Mouse (Mus musculus) myocyte (in vitro differentiated cells): ENCODE data around the gene Sidt2. TPM values are rescaled to one million over a fixed set of nuclear protein-coding genes. Genes with fewer than 3 reads are reported as not detected.

Experiments used
- H3K27me3 ChIP-seq: one replicate; pipeline ENCODE4 v1.6.1; 2011; ENCODE audit not compliant: control insufficient read depth, insufficient read depth, insufficient read length
- H3K36me3 ChIP-seq: one replicate; pipeline ENCODE4 v1.6.1; 2011; ENCODE audit not compliant: control insufficient read depth, insufficient read depth
- H3K4me2 ChIP-seq: one replicate; pipeline ENCODE4 v1.6.1; 2011; ENCODE audit warnings: low read depth, control low read depth
- H3K4me3 ChIP-seq: one replicate; pipeline ENCODE4 v1.5.1; 2011; ENCODE audit warnings: mild to moderate bottlenecking, control low read depth, moderate library complexity
- H3K79me2 ChIP-seq: one replicate; pipeline ENCODE4 v1.6.1; 2011; ENCODE audit not compliant: control insufficient read depth, insufficient read depth
- H3ac ChIP-seq: one replicate; pipeline ENCODE4 v1.6.1; 2011; ENCODE audit not compliant: control insufficient read depth, insufficient read length
- CEBPB ChIP-seq: IDR thresholded peaks from 2 replicates; pipeline ENCODE4 v1.6.1; 2011; ENCODE audit warnings: mild to moderate bottlenecking, moderate library complexity; ENCODE audit not compliant: poor library complexity, insufficient read depth, severe bottlenecking
- E2F4 ChIP-seq: IDR thresholded peaks from one replicate; pipeline ENCODE4 v1.6.1; 2011; ENCODE audit warnings: mild to moderate bottlenecking, control low read depth, moderate library complexity; ENCODE audit not compliant: insufficient read depth
- MAX ChIP-seq: IDR thresholded peaks from one replicate; pipeline ENCODE4 v1.6.1; 2011; ENCODE audit warnings: low read depth, mild to moderate bottlenecking, control low read depth
- MYOD1 ChIP-seq, 3 experiments: IDR thresholded peaks; one replicate each; pipeline ENCODE4 v1.6.1; 2011; ENCODE audit warnings: control low read depth in 2 of 3, low read depth in 2 of 3, mild to moderate bottlenecking in 2 of 3, moderate library complexity in 1 of 3; ENCODE audit not compliant: insufficient read length in 2 of 3, control insufficient read depth in 1 of 3
- MYOG ChIP-seq, 3 experiments: IDR thresholded peaks; one replicate each; pipeline ENCODE4 v1.6.1; 2011; ENCODE audit warnings: control low read depth in 2 of 3, low read depth in 2 of 3, mild to moderate bottlenecking in 2 of 3; ENCODE audit not compliant: insufficient read length in 2 of 3, control insufficient read depth in 1 of 3, insufficient read depth in 1 of 3
- POLR2A ChIP-seq: IDR thresholded peaks from one replicate; pipeline ENCODE4 v1.6.1; 2011; ENCODE audit warnings: low read depth, mild to moderate bottlenecking, control low read depth, moderate library complexity; ENCODE audit not compliant: insufficient read length
- POLR2AphosphoS2 ChIP-seq: IDR thresholded peaks from one replicate; pipeline ENCODE4 v1.6.1; 2011; ENCODE audit warnings: low read depth, control low read depth; ENCODE audit not compliant: insufficient read length
- REST ChIP-seq: IDR thresholded peaks from one replicate; pipeline ENCODE4 v1.6.1; 2011; ENCODE audit warnings: mild to moderate bottlenecking, control low read depth, moderate library complexity; ENCODE audit not compliant: insufficient read depth, insufficient read length
- SRF ChIP-seq: IDR thresholded peaks from one replicate; pipeline ENCODE4 v1.6.1; 2011; ENCODE audit warnings: low read depth; ENCODE audit not compliant: control insufficient read depth, insufficient read length
- TCF12 ChIP-seq: IDR thresholded peaks from one replicate; pipeline ENCODE4 v1.6.1; 2011; ENCODE audit warnings: mild to moderate bottlenecking, control low read depth; ENCODE audit not compliant: poor library complexity, insufficient read depth, severe bottlenecking
- TCF3 ChIP-seq: IDR thresholded peaks from one replicate; pipeline ENCODE4 v1.6.1; 2011; ENCODE audit warnings: low read depth, control low read depth; ENCODE audit not compliant: insufficient read length
- USF1 ChIP-seq: IDR thresholded peaks from one replicate; pipeline ENCODE4 v1.6.1; 2011; ENCODE audit warnings: low read depth, mild to moderate bottlenecking, control low read depth, moderate library complexity
- polyA plus RNA-seq: library from polyadenylated mRNA; unstranded; fragments of >200 nt; fragmentation: generic; extraction: Trizol; gene quantifications from one replicate; pipeline ENCODE4 v1.2.1, GENCODE M21; 2012; ENCODE audit warnings: missing spikeins

Sidt2 gene
- polyA plus RNA-seq, 1 experiment: 59.9 TPM

DNA sequence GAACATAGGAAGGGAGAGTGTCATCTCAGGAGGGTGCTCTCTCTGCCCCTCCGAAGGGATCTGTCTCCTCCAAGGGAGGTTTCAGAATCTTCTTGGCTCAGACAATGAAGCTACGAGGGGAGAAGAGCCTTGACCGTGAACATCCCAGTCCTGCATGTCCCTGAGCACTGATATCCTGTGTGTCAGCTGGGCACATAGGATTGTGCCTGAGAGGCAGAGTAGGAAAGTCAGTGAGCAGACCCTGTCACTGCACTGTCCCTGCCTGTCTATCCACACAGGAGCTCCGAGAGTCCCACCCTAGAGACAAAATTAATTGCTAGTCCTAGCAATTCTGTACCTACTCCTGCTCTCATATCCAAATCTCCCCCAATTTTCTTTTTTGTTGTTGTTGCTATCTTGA, 3.0 kb downstream of the Sidt2 start:
- Histone ChIP-seq H3K4me2 (no peak overlapping the region), H3K27me3 (no peaks in the 10 kb centered on the region), H3ac (no peak overlapping the region), H3K79me2 (peaks cover 17% of the 10 kb centered on the region), H3K36me3 (peaks cover 23% of the 10 kb centered on the region), H3K4me3 (no peak overlapping the region)
- TF ChIP-seq CEBPB (no peak), MYOG (IDR thresholded peaks at IDR 0.05; ENCODE audit: control insufficient read depth in 1 of 3, insufficient read depth in 1 of 3, insufficient read length in 2 of 3, low read depth in 2 of 3) (no peak), POLR2AphosphoS2 (no peak), SRF (no peak)

DNA sequence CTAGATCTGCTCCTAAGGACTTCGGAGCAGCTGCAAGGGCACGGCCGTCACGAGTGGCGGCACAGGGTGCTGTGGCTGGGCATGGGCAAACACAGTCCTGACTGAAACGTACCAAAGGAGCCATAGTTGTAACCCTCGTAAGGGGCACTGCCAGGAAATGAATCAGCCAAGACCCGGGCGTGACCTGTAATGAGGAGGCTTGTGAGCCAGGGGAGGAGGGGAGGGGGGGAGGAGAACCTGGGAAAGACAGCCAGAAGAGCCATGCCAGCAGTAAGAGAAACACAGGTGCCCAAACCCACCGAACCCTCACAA, 8.2 kb downstream of the Sidt2 start:
- TF ChIP-seq CEBPB: no peak
- no peak for TF ChIP-seq SRF
- TF ChIP-seq TCF3: no peak
- no peak for TF ChIP-seq POLR2A
- no peak for TF ChIP-seq MYOD1 (IDR thresholded peaks at IDR 0.05; ENCODE audit: control insufficient read depth in 1 of 3, insufficient read length in 2 of 3, low read depth in 2 of 3)
- no peak for TF ChIP-seq MAX
- no peak for TF ChIP-seq USF1
- TF ChIP-seq E2F4: no peak
- TF ChIP-seq TCF12: no peak
- no peak for TF ChIP-seq MYOG (IDR thresholded peaks at IDR 0.05; ENCODE audit: control insufficient read depth in 1 of 3, insufficient read depth in 1 of 3, insufficient read length in 2 of 3, low read depth in 2 of 3)
- TF ChIP-seq POLR2AphosphoS2: no peak
- no peak for TF ChIP-seq REST

DNA sequence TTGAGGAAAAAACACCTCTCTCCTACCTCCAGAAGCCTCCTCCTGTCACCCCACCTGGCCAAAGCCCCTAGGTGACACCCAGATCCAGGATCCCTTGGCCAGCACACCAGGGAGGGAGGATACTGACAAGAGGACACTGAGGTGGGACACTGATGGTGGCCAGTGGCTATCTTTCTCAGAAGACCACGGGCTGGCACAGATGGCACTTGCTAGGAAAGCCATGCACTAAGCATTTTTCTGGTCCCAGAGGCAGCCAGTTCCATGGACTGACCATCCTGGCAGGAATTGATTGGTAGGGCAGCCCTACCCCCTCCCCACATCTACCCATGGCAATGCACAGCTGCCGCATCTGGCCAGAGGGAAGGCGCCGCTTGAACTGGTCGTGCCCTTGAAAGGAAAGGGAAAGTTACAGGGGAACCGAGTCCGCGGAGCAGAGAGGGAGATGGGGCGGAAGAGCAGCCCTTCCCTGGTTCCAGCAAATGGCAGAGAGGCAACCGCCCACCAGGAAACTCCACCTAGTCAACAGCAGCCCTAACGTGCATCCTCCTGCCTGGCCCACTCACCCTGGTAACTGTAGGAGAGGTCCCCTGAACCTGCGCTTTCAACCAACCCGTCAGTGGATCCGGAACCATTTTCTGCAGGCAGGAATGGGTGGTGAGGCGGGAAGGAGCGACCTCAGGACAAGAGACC, 8.7 kb downstream of the Sidt2 start:
- H3K4me2 ChIP-seq: no peak overlapping the region
- H3K79me2 ChIP-seq: no peaks in the 10 kb centered on the region
- peaks cover 27% of the 10 kb centered on the region for H3K36me3 ChIP-seq
- no peak for TF ChIP-seq POLR2AphosphoS2
- TF ChIP-seq REST: no peak
- no peak for TF ChIP-seq MYOD1 (IDR thresholded peaks at IDR 0.05; ENCODE audit: control insufficient read depth in 1 of 3, insufficient read length in 2 of 3, low read depth in 2 of 3)
- TF ChIP-seq E2F4: no peak
- no peak for TF ChIP-seq MYOG (IDR thresholded peaks at IDR 0.05; ENCODE audit: control insufficient read depth in 1 of 3, insufficient read depth in 1 of 3, insufficient read length in 2 of 3, low read depth in 2 of 3)
- no peak for TF ChIP-seq TCF3
- no peak overlapping the region for H3K4me3 ChIP-seq
- H3ac ChIP-seq: no peak overlapping the region
- no peaks in the 10 kb centered on the region for H3K27me3 ChIP-seq

More for the DNA sequence above, 8.2 kb downstream of the Sidt2 start:
- Histone ChIP-seq H3K36me3 (peaks cover 30% of the 10 kb centered on the region), H3ac (no peak overlapping the region), H3K4me3 (no peak overlapping the region), H3K27me3 (no peaks in the 10 kb centered on the region), H3K4me2 (no peak overlapping the region), H3K79me2 (no peaks in the 10 kb centered on the region)

DNA sequence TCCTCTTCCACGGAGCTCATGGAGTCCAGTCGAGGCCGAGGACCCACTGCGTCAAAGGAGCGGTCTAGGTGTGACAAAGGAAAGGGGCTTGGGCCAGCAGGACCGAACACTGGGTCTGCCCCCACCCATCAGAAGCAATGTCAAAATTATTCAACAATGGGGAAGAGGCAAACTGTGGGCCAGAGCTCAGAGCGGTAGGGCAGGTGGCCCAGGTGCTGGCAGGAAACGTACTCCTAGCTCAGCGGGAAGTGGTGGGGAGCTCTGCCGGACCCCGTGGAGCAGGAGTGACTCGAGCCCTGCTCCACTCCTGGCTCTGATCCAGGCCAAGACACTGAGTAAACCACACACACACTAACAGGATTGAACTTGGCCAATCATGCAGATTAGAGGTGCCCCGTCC, 9.3 kb downstream of the Sidt2 start:
- Histone ChIP-seq H3K27me3 (no peaks in the 10 kb centered on the region), H3K79me2 (no peaks in the 10 kb centered on the region), H3K36me3 (peaks cover 27% of the 10 kb centered on the region), H3ac (no peak overlapping the region), H3K4me3 (no peak overlapping the region), H3K4me2 (no peak overlapping the region)
- TF ChIP-seq MYOD1 (IDR thresholded peaks at IDR 0.05; ENCODE audit: control insufficient read depth in 1 of 3, insufficient read length in 2 of 3, low read depth in 2 of 3) (no peak), E2F4 (no peak), USF1 (no peak), CEBPB (no peak), MYOG (IDR thresholded peaks at IDR 0.05; ENCODE audit: control insufficient read depth in 1 of 3, insufficient read depth in 1 of 3, insufficient read length in 2 of 3, low read depth in 2 of 3) (no peak), TCF3 (no peak), POLR2AphosphoS2 (no peak), SRF (no peak), REST (no peak), TCF12 (no peak), POLR2A (no peak), MAX (no peak)
